Mouse (Mus musculus) myocyte (in vitro differentiated cells): ENCODE measurements around the gene Fga. TPM values are rescaled to one million over a fixed set of nuclear protein-coding genes. Genes with fewer than 3 reads are reported as not detected.

Experiments used
- H3K27me3 ChIP-seq: one replicate; pipeline ENCODE4 v1.6.1; 2011; ENCODE audit not compliant: control insufficient read depth, insufficient read depth, insufficient read length
- H3K36me3 ChIP-seq: one replicate; pipeline ENCODE4 v1.6.1; 2011; ENCODE audit not compliant: control insufficient read depth, insufficient read depth
- H3K4me2 ChIP-seq: one replicate; pipeline ENCODE4 v1.6.1; 2011; ENCODE audit warnings: low read depth, control low read depth
- H3K4me3 ChIP-seq: one replicate; pipeline ENCODE4 v1.5.1; 2011; ENCODE audit warnings: mild to moderate bottlenecking, control low read depth, moderate library complexity
- H3K79me2 ChIP-seq: one replicate; pipeline ENCODE4 v1.6.1; 2011; ENCODE audit not compliant: control insufficient read depth, insufficient read depth
- H3ac ChIP-seq: one replicate; pipeline ENCODE4 v1.6.1; 2011; ENCODE audit not compliant: control insufficient read depth, insufficient read length
- CEBPB ChIP-seq: IDR thresholded peaks from 2 replicates; pipeline ENCODE4 v1.6.1; 2011; ENCODE audit warnings: mild to moderate bottlenecking, moderate library complexity; ENCODE audit not compliant: poor library complexity, insufficient read depth, severe bottlenecking
- E2F4 ChIP-seq: IDR thresholded peaks from one replicate; pipeline ENCODE4 v1.6.1; 2011; ENCODE audit warnings: mild to moderate bottlenecking, control low read depth, moderate library complexity; ENCODE audit not compliant: insufficient read depth
- MAX ChIP-seq: IDR thresholded peaks from one replicate; pipeline ENCODE4 v1.6.1; 2011; ENCODE audit warnings: low read depth, mild to moderate bottlenecking, control low read depth
- MYOD1 ChIP-seq, 3 experiments: IDR thresholded peaks; one replicate each; pipeline ENCODE4 v1.6.1; 2011; ENCODE audit warnings: control low read depth in 2 of 3, low read depth in 2 of 3, mild to moderate bottlenecking in 2 of 3, moderate library complexity in 1 of 3; ENCODE audit not compliant: insufficient read length in 2 of 3, control insufficient read depth in 1 of 3
- MYOG ChIP-seq, 3 experiments: IDR thresholded peaks; one replicate each; pipeline ENCODE4 v1.6.1; 2011; ENCODE audit warnings: control low read depth in 2 of 3, low read depth in 2 of 3, mild to moderate bottlenecking in 2 of 3; ENCODE audit not compliant: insufficient read length in 2 of 3, control insufficient read depth in 1 of 3, insufficient read depth in 1 of 3
- POLR2A ChIP-seq: IDR thresholded peaks from one replicate; pipeline ENCODE4 v1.6.1; 2011; ENCODE audit warnings: low read depth, mild to moderate bottlenecking, control low read depth, moderate library complexity; ENCODE audit not compliant: insufficient read length
- POLR2AphosphoS2 ChIP-seq: IDR thresholded peaks from one replicate; pipeline ENCODE4 v1.6.1; 2011; ENCODE audit warnings: low read depth, control low read depth; ENCODE audit not compliant: insufficient read length
- REST ChIP-seq: IDR thresholded peaks from one replicate; pipeline ENCODE4 v1.6.1; 2011; ENCODE audit warnings: mild to moderate bottlenecking, control low read depth, moderate library complexity; ENCODE audit not compliant: insufficient read depth, insufficient read length
- SRF ChIP-seq: IDR thresholded peaks from one replicate; pipeline ENCODE4 v1.6.1; 2011; ENCODE audit warnings: low read depth; ENCODE audit not compliant: control insufficient read depth, insufficient read length
- TCF12 ChIP-seq: IDR thresholded peaks from one replicate; pipeline ENCODE4 v1.6.1; 2011; ENCODE audit warnings: mild to moderate bottlenecking, control low read depth; ENCODE audit not compliant: poor library complexity, insufficient read depth, severe bottlenecking
- TCF3 ChIP-seq: IDR thresholded peaks from one replicate; pipeline ENCODE4 v1.6.1; 2011; ENCODE audit warnings: low read depth, control low read depth; ENCODE audit not compliant: insufficient read length
- USF1 ChIP-seq: IDR thresholded peaks from one replicate; pipeline ENCODE4 v1.6.1; 2011; ENCODE audit warnings: low read depth, mild to moderate bottlenecking, control low read depth, moderate library complexity
- polyA plus RNA-seq: library from polyadenylated mRNA; unstranded; fragments of >200 nt; fragmentation: generic; extraction: Trizol; gene quantifications from one replicate; pipeline ENCODE4 v1.2.1, GENCODE M21; 2012; ENCODE audit warnings: missing spikeins

The Fga gene
- polyA plus RNA-seq, 1 experiment: not detected

- Histone ChIP-seq H3K27me3 (peaks cover 19% of the 10 kb centered on the region), H3K79me2 (no peaks in the 10 kb centered on the region), H3ac (no peak overlapping the region), H3K4me3 (no peak overlapping the region), H3K4me2 (no peak overlapping the region), H3K36me3 (no peaks in the 10 kb centered on the region)
- no peak for TF ChIP-seq SRF
- TF ChIP-seq POLR2A: no peak
- no peak for TF ChIP-seq MAX
- no peak for TF ChIP-seq CEBPB
- TF ChIP-seq REST: no peak
- no peak for TF ChIP-seq MYOG (IDR thresholded peaks at IDR 0.05; ENCODE audit: control insufficient read depth in 1 of 3, insufficient read depth in 1 of 3, insufficient read length in 2 of 3, low read depth in 2 of 3)
- TF ChIP-seq MYOD1 (IDR thresholded peaks at IDR 0.05; ENCODE audit: control insufficient read depth in 1 of 3, insufficient read length in 2 of 3, low read depth in 2 of 3): no peak
- no peak for TF ChIP-seq POLR2AphosphoS2
- TF ChIP-seq USF1: no peak
- TF ChIP-seq TCF12: no peak
These were observed 20.8 kb downstream of the Fga start for GRCm38 (mm10) chr3:83046649-83047048.

DNA sequence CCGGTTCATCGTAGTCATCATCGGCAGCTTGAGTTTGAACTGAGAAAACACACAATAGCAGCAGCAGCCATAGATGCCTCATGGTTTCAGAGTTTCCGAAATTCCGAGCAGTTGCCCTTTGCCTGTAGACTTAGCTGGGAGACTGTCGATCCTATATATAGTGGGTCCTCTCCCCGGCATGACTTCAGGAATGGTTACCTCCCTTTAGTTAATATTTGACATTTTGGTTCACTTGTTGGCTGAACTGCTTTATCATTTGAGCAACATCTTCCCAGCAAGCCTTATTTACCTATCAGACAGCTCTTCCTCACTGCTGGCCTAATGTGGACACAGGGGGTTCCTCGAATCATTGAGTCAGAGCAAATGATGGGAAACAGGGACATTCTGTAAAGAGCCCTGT lies 23.8 kb downstream of the Fga start, which contains the start of gene Fgb:
TSS of gene Fgb (minus strand) at position 184 of the 400 bp plus-strand sequence.
- no peaks in the 10 kb centered on the region for H3K36me3 ChIP-seq
- no peaks in the 10 kb centered on the region for H3K79me2 ChIP-seq
- no peak within 1 kb of the TSS for H3ac ChIP-seq
- no peak within 1 kb of the TSS for H3K4me2 ChIP-seq
- no peak within 1 kb of the TSS for H3K4me3 ChIP-seq
- H3K27me3 ChIP-seq: peaks cover 5% of the 10 kb centered on the region
- TF ChIP-seq MAX (no peak), REST (no peak), POLR2A (no peak), MYOG (IDR thresholded peaks at IDR 0.05; ENCODE audit: control insufficient read depth in 1 of 3, insufficient read depth in 1 of 3, insufficient read length in 2 of 3, low read depth in 2 of 3) (no peak), POLR2AphosphoS2 (no peak), SRF (no peak), USF1 (no peak), TCF12 (no peak), MYOD1 (IDR thresholded peaks at IDR 0.05; ENCODE audit: control insufficient read depth in 1 of 3, insufficient read length in 2 of 3, low read depth in 2 of 3) (no peak), CEBPB (no peak), TCF3 (no peak), E2F4 (no peak)

- TF ChIP-seq REST: no peak
- no peak for TF ChIP-seq SRF
- no peak for TF ChIP-seq CEBPB
- no peak for TF ChIP-seq MAX
- TF ChIP-seq MYOD1 (IDR thresholded peaks at IDR 0.05; ENCODE audit: control insufficient read depth in 1 of 3, insufficient read length in 2 of 3, low read depth in 2 of 3): no peak
- TF ChIP-seq MYOG (IDR thresholded peaks at IDR 0.05; ENCODE audit: control insufficient read depth in 1 of 3, insufficient read depth in 1 of 3, insufficient read length in 2 of 3, low read depth in 2 of 3): no peak
- TF ChIP-seq TCF3: no peak
- TF ChIP-seq POLR2A: no peak
- no peak for TF ChIP-seq E2F4
- no peak for TF ChIP-seq USF1
- no peak for TF ChIP-seq POLR2AphosphoS2
- TF ChIP-seq TCF12: no peak
- H3K4me2 ChIP-seq: no peak overlapping the region
- peaks cover 4% of the 10 kb centered on the region for H3K79me2 ChIP-seq
- no peak overlapping the region for H3ac ChIP-seq
- H3K36me3 ChIP-seq: no peaks in the 10 kb centered on the region
- H3K4me3 ChIP-seq: no peak overlapping the region
- peaks cover 5% of the 10 kb centered on the region for H3K27me3 ChIP-seq
These were observed 24.8 kb downstream of the Fga start for GRCm38 (mm10) chr3:83050661-83051060.

DNA sequence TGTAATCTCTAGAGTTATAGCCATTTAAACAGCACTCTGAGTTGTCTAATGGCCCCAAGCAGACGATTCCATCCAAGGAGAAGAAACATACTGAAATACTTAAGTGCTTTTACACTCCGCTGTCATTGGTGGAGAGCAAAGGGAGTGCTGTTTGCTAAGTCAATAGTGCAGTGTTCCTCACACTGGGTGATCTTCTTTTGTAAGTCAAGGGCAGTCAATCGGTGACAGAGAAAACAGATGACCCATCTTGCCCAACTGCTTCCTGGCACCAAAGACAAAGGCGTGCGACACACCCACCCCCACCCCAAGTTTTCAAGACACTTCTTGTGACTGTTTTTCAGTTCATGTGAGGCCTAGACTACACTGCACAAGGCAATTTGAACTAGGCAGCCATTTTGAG lies 26.2 kb downstream of the Fga start:
- no peak overlapping the region for H3K4me2 ChIP-seq
- H3K4me3 ChIP-seq: no peak overlapping the region
- H3K27me3 ChIP-seq: no peaks in the 10 kb centered on the region
- H3K36me3 ChIP-seq: no peaks in the 10 kb centered on the region
- H3ac ChIP-seq: no peak overlapping the region
- H3K79me2 ChIP-seq: peaks cover 18% of the 10 kb centered on the region
- no peak for TF ChIP-seq SRF

DNA sequence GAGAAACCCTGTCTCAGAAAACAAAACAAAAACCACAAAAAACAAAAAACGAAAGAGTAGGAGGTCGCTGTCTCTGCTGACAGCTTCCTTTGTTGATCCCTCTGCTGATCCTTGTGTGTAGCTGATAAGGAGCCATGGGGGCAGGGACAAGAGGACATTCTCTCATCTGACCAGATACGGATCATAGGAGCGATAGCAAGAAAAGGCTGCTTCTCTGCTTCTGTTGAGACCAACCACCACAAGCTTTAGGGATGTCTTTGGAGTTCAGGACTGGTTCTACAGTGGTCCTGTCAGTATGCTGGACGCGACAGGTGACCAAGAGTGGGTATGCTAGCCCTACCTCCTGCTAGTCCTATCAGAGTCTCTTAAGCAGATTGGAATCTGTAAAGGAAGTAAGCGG lies 27.2 kb downstream of the Fga start:
- TF ChIP-seq TCF12 (no peak), POLR2A (no peak), USF1 (no peak), REST (no peak), CEBPB (no peak), POLR2AphosphoS2 (no peak), SRF (no peak), TCF3 (no peak), MYOD1 (IDR thresholded peaks at IDR 0.05; ENCODE audit: control insufficient read depth in 1 of 3, insufficient read length in 2 of 3, low read depth in 2 of 3) (no peak), E2F4 (no peak), MYOG (IDR thresholded peaks at IDR 0.05; ENCODE audit: control insufficient read depth in 1 of 3, insufficient read depth in 1 of 3, insufficient read length in 2 of 3, low read depth in 2 of 3) (no peak), MAX (no peak)
- no peaks in the 10 kb centered on the region for H3K27me3 ChIP-seq
- H3K36me3 ChIP-seq: no peaks in the 10 kb centered on the region

More for the DNA sequence above, 27.2 kb downstream of the Fga start:
- Histone ChIP-seq H3K79me2 (peaks cover 19% of the 10 kb centered on the region), H3K4me3 (no peak overlapping the region), H3ac (no peak overlapping the region), H3K4me2 (no peak overlapping the region)
